Mouse (Mus musculus) left cerebral cortex, adult 18-20 months (tissue): ENCODE results near the gene Slc12a6. TPM values are rescaled to one million over a fixed set of nuclear protein-coding genes. Genes with fewer than 3 reads are reported as not detected.

Experiments used
- DNase-seq, 2 experiments: peaks; one replicate each; pipeline ENCODE4 v3.0.0; 2021 to 2022; ENCODE audit warnings: low spot score in 2 of 2, mixed read lengths in 1 of 2
- total RNA-seq, 2 experiments: library from RNA; stranded (reverse); gene quantifications; 2 replicates each; pipeline ENCODE4 v1.2.3; 2021

Gene Slc12a6
- total RNA-seq, 2 experiments from 2014 or later = 115 to 123 TPM

DNA sequence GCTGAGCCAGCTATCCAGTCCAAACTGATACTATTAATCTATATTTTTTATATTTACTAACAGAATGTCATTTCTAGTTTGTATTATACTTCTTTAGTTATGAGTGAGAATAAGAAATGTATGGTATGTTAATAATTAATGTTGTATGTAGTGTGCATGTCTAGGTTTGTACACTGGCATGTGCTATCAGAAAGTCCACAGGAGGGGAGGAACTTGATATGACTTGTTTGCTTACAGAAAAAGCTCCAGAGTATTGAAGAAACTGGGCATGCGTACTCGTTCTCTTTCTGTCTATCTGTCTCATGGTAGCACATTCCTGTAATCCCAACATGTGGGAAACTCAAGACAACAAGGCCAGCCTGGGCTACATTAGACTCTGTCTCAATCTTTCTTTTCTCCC, 52.6 kb downstream of the Slc12a6 start:
- no peak for DNase-seq

DNA sequence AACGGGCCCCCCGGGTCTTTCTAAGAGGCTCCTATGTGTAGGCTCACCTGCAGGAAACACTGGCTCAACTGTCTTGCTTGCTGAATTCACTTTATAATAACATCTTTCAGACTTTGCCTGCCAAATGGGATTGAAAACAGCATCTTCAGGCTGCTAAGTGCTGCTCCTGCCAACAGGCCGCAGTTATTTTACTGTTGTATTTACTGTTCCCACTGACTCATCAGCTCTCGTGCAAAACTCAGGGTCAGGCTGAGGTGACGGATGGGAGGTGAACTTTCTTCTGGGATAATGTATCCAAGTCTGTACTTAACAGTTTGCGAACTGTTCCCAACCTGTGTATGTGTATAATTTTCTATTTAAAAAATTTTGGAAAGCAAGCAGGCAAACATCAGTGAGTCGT, 53.3 kb downstream of the Slc12a6 start:
- no peak for DNase-seq

DNA sequence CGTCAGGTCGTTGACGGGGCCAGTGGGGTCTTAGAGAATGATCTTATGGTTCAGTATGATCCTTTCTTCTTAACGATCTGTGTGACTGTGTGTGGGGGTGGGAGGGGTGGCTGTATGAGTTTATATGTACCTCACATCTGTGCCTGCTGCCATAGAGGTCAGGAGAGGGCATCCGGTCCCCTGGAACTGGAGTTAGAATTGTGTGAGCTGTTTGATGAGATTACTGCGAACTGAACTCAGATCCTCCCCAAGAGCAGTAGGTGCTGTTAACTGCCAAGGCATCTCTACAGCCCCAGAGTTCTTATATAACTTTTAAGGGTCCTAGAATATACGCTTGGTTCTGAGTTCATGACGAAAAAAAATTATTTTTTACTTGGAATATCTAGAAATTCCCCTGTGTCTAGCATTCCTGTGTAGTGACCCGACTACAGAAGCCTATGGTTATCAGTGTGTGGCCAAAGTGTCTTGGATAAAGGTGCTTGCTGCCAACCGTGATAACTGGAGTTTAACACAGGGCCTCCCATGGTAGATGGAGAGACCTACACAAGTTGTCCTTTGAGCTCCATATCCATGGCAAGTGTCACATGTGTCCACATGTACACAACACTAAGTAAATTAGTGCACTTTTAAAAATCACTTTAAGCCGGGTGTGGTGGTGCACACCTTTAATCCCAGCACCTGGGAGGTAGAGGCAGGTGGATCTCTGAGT, 62.6 kb downstream of the Slc12a6 start:
- no peak for DNase-seq

DNA sequence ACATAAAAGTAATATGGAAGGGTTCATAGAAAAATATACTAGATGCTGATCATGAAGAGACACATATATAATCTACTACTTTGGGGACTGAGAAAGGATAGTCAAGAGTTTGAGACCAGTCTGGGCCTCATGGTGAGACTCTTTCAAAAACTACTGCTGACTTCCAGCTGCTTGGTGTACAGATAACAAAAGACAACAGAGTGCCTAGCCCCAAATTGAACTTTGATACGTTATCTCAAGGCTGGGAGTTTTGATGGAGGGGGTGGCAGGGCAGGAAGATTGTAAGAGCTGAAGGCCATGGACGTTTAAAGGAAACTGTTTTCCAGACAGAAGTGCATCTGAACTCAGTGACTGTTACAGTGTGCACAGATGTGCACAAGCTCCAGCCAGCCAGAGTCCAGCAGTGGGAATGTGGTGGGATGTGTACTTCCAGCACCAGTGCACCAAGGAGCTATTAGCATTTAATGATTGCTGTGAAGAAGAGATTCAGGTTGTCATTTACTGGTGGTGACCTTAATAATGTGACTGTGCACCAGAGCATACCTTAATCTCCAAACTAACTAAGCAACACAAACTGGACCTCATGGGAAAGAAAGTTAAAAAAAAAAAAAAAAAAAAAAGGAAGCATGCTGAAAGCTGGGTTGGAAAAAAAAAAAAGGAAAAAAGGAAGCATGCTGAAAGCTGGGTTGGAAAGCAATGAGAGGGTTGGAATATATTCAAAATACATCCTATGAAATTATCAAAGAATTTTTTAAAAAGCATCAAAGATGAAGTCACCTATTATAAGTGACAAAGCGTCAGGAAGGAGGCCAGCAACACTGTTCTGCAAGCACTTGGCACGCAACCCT, 66.7 kb downstream of the Slc12a6 start:
- no peak for DNase-seq

DNA sequence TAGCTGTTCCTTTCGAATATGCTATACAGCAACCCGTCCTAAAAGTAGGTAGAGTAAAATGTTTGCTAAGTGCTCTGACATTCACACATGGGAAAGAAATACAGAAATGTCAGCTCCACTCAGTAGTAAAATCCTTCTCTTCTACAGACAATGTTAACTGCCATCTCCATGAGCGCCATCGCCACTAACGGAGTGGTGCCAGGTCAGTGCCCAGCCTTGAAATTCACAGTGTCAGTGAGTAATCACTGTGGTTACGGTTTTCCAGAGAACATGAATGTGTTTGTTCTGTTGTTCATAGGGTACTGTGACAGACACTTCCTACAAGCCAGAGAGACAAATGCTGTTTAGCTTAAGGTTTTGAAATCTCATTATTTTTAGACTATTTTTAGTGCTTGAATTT, 71.6 kb downstream of the Slc12a6 start:
- no peak for DNase-seq

DNA sequence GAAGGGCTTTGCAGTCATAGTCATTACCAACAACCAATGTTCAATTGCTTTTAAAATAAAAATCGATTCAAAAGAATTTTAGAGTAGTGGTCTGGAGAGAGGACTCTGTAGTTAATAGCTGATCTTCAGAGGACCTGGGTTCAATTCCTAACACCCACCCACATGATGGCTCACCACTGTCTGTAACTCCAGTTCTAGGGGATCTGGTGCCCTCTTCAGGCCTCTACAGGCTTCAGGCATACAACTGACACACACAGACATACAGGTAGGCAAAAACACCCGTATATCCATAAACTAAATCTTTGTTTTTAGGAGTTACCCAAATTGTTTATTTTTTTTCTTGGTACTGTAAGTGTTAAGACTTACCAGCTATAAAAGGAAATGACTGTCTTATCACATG, 74.1 kb downstream of the Slc12a6 start:
- DNase-seq = no peak

DNA sequence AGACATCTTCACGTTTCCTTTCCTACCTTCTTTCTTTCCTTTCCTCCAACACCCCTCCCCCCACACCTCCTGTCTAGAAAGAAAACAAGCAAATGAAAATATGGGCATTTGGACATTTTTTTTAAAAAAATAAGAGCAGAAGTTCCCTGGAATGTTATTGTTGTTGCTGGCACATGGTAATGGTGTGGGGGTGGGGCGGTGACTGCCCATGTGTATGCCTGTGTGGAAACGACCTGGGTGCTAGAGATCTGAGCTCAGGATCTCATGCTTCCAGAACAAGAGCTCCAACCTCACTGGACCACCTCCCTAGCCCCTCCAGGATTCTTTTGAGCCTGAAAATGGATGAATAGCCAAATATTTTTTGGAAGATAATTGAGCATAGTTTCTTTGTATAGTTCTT, 75.5 kb downstream of the Slc12a6 start:
- DNase-seq = no peak

DNA sequence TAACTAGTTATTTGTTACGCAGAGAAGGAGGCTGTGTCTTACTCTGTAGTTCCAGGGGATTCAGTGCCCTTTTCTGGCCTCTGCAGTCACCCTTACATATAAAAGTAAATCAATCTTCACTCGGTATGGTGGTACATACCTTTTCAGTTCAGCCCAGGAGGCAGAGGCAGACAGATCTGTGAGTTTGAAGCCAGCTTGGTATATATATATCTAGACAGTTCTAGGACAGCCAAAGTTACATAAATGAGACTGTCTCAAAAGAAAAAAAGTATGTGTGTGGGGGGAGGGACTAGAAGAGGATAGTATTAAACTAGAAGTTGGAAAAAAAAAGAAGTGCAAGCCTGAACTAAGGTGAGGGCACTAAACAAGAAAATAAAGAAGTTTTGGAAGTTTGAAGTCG, 82.6 kb downstream of the Slc12a6 start:
- no peak for DNase-seq

DNA sequence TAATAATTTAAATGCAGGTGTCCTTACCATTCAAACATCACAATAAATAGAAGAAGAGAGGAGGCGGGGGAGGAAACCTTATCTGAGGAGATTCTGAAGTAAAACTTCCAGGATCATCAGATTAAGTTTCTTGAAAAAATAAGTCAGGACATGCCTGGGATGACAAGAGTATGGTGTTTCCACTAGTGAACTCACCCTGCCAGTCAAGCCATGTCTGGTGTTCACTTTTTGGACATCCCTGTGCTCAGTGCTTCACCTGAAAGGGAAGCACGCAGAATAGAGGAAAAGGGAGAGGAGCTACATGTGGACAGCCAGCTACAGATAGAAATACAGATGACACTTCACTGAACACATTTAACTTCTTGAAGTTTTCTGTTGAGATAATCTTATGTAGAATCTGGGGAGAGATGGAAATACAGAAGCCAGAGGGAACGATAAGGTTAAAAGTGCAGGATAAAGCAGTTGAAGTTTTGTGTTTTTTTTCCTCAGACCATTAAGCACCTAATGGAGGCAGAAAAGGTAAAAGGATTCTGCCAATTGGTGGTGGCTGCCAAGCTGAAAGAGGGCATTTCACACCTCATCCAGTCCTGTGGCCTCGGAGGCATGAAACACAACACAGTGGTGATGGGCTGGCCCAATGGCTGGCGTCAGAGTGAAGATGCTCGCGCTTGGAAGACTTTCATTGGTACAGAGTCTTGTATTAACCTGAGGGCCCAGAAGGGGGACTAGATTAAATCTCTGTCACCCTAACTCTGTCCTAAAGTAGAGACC, 88.2 kb downstream of the Slc12a6 start:
- no peak for DNase-seq

DNA sequence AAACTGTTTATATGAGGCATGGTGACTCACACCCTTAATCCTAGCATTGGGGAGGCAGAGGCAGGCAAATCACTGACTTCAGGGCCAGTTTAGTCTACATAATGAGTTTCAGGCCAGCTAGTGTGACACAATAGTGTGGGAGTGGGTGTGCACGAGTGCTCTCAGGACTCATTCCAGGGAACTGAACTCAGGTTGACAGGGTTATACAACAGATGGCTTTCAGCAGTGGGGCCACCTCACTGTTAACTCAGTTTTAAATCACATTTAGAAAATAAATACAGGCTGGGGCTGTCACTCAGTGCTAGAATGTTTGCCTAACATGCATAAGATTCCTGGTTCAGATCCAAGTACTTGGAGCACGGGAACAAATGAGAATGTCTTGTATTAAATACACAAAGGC, 94.0 kb downstream of the Slc12a6 start:
- DNase-seq = peak in 1 of 2 experiments; percentile 14

DNA sequence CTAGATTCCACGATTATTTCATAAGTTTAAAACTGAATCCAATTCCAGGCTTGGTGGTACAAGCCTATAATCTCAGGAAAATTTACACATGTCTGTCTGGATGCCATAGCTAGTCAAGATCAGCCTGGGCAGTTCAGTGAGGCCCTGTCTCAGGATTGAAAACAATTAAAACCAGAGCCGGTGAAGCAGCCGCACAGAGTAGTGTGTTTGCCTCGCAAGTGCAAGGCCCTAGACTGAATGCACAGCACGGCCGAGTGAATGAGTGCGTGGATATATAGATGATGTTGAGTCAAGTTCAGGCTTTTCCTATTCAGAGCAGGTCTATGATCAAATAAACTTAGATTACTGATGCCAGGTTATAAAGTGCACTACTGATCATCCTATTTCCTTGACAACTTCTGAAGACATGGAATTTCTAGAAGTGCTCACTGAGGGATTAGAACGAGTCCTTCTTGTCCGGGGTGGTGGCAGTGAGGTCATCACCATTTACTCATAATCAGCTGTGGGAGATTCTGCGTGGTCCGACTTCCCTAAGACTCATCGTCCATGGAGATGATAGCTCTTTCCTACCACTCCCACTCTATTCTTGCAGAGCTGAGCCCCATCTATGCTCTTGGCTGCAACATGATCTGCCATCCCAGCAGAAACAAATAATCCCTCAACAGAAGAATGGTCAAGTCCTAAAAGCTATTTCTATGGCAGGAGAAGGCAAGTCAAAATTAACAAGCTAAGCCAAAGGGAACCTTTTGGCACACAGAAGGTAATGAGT, 94.6 kb downstream of the Slc12a6 start:
- no peak for DNase-seq

DNA sequence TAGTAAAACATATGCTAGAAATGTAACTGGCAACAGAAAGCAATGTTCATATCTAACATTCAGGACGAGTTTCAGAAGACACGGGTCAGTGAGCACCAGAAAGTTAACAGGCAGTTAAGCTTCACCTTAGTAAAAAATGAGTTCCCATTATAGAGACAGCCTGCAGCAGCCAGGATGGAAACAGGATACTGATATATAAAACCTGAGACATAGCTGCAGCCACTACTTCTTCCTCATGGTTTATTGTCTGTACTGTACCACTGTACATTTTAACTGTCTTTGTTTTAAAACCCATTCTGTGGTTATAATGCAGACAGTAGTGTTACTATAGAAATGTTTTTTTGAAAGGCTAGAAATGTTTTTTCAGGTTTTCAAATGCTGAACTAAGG, 95.2 kb downstream of the Slc12a6 start:
- DNase-seq = no peak

DNA sequence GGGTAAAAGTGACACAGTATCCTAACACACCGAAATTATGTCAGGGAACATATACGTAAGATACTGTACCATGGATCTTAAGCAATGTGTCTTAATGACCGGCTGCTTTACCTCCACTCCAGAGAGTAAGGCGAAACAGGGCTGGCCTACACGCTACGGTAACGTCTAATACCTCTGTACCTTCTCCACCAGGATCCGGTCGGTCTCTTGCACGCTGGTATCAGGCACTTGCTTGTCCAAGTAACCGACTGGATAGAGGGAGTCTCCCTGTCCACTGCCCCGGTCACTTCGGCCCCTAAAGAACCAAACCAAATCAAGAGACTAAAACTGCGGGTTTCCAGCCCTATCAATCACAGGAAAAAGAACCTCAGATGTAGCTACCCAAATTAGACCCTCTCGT, 101.6 kb downstream of the Slc12a6 start:
- DNase-seq = no peak

DNA sequence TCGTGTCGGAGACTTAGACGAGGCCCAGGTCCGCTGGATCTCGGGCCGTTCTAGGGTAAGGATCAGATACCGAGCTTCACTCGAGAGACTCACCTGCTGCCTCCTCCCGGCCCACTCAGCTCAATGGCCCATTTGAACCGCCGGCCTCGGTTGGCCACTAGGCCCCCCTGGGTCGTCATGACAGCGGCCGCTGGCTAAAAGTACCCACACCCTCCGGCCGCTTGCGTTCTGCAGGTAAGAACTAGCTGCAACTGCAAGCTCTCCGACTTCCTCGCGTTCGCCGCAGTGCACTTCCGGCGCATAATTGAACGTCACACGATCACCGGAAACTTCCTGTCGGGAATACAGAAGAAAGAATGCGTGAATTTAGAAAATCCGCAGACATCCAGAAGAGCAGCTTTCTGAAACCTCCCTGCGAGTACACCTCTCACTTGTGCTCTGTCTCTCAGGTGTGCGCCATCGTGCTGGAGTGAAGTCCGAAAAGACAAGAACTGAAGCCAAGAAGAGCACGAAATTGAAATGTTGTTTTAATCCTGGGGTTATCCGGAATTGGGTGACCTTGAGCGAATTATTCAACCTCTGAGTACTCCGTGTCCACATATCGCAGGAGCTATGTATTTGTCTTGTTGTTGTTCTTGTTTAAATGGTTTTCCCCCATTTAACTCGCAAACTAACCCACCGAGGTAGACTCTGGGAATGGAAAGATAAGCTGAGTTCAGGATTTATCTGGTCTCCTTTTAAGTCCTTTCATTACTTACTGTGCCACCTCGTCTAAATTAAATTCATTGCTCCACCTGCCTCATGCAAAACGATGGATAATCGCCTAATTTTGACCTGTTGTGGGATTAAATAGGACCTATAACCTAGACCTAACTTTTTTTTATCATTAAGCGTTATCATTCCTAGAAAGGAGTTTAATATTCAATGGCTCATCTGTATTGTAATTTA, 102.4 kb downstream of the Slc12a6 start, which contains the start of gene Emc4:
Gene Emc4, minus strand, starts transcription at position 302 of the 948 bp plus-strand sequence.
- peak; percentile 94 to 97 for DNase-seq

DNA sequence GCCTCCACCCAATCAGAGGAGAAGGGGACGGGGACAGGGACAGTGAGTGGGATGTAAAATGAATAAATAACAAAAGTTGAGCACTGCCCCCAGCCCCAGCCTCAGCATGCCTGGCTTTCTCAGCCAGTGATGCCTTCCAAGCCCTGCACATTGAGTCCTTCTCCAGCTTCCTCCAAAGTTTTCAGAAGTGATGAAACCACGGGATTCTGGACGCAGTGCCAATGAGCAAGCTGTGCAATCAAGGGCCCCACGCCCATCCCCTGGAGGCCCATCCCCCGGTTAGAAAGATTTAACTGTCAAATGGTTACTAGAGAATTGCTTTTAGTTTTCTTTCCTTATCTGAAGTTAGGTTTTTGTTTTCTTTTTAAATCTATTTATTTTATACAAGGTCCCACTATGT, 104.3 kb downstream of the Slc12a6 start:
- DNase-seq = no peak

DNA sequence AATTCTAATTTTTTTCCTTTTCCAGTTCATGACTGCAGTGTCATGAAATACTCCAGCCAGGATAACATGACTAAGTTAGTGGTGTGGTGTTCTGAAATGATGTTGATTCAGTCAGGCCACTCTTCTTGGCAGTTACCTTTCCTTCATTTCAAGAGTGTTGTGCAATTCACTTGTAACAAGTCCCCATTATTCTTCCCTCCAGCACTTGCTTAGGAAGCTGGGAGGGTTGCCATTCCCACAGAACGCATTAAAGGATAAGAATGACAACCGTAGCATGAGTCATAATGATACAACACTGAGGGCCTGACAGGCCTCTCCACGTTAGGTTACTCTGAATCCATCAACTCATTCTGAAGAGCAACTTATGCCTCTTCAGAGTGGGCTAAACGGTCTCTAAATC, 107.5 kb downstream of the Slc12a6 start:
- DNase-seq = no peak

DNA sequence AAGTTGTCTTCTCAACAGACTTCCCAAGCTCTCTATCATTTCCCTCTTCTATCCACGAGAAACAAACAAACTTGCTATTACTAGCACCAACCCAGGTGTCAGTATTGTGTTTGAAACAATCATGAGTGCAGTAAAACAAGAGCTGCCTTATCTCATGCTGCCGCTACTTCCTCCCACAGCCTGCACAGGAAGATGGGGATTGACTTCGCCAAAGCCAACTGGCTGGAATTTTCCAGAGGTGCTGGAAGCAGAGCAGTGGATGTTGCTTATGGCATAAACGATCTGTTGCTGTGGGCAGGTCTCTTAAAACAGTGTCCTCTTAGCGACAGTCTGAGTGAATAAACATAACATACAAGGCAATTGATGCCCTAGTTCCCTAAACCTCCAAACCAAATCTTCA, 109.0 kb downstream of the Slc12a6 start:
- DNase-seq = no peak

DNA sequence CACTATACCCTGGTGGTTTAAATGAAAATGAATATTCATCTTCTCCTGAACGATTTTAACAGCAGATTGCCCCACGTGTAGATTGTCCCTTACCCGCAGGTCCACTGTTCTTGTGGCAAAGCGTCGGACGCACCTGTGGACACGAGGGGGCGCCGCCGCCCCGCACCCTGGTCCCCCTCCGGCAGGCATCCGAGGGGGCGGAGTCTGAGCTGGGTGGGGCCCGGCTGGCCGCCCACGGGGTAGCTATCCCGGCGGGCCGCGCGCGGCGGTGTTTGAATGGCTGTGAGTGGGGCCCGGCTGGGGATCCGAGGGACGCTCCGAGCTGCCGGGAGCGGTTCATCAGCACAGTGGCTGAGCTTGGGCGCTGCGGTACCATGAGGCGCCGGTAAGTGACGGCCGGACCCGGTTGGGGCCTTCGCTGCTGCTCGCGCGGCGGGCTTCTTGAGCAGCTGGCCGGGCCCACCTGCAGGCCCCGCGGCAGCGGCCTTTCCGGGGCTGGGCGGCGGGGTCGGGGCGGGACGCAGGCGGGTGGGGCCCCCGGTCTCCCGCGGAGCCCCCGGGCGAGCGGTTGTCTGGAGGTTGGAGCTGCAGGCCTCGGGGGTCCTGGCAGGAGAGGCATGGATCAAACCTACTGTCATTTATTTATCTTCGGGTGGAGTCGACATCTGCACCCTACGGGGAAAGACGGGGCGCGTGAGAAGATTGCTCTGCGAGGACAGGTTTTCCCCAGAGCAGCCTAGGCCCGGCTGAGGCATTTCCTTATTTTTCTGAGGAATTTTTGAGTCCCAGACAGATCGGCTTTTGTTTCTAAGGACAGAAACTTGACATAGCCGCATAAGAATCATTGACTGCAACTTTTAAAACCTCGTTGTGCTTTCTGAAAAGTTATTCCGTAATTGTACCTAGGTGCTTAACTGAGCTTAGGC, 113.6 kb downstream of the Slc12a6 start, which contains the start of gene Katnbl1:
Gene Katnbl1, plus strand, starts transcription at position 239 of the 926 bp plus-strand sequence.
- peak; percentile 89 to 91 for DNase-seq

DNA sequence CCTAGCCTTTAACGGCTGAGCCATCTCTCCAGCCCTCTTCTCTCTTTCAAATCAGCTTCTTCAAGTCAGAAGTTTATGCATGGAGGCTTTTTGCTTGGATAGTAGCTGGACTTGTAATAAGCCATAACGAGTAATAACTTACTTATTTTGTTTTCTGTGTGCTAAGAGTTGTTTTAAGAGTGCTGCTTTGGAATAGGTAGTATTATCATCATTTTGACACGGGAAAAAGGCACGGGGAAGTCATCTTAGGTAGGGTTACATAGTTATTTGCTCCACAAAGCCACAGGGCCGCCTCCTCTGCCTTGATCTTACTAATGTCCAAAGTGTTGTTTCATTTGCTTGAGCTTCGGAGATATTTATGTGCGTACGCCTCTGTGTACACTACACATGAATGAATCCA, 114.5 kb downstream of the Slc12a6 start:
- DNase-seq = no peak
